Mouse (Mus musculus): ENCODE measurements at regions not wholly inside any gene's neighbourhood (a gene's known extent, or its start where the extent isn't known, plus 50 kb on each side); places are given as distances from the start of the nearest gene placed in this dataset.
A peak's percentile ranks its signal among the peaks of the same experiment; 100 is the strongest.
"Not testable (repeated sequence)": the region's sequence is repeated elsewhere in the genome, so short reads cannot be mapped to it uniquely, and the experiment has no call there.

GRCm38 (mm10) chr2:48315306-48315705, 498.6 kb upstream of the Acvr2a start:
- DNase-seq (ENCODE audit: low spot score), result no peak

GRCm38 (mm10) chr2:48316180-48316889, 497.6 kb upstream of the Acvr2a start:
- DNase-seq (ENCODE audit: low spot score), result no peak

GRCm38 (mm10) chr2:48317821-48318220, 496.1 kb upstream of the Acvr2a start:
- no peak for DNase-seq (ENCODE audit: low spot score)

GRCm38 (mm10) chr2:48318384-48319030, 495.4 kb upstream of the Acvr2a start:
- DNase-seq (ENCODE audit: low spot score), result no peak

- no peak for DNase-seq (ENCODE audit: low spot score)
Observed at GRCm38 (mm10) chr2:48321471-48321870, 492.4 kb upstream of the Acvr2a start.

GRCm38 (mm10) chr2:48322278-48322677, 491.6 kb upstream of the Acvr2a start:
- peak; percentile 66 for DNase-seq (ENCODE audit: low spot score)

- DNase-seq (ENCODE audit: low spot score), result no peak
Observed at GRCm38 (mm10) chr2:48328204-48328603, 485.7 kb upstream of the Acvr2a start.

GRCm38 (mm10) chr2:48332783-48333182, 481.1 kb upstream of the Acvr2a start:
- peak; percentile 50 for DNase-seq (ENCODE audit: low spot score)

GRCm38 (mm10) chr2:48348021-48348420, 465.9 kb upstream of the Acvr2a start:
- DNase-seq (ENCODE audit: low spot score), result no peak

GRCm38 (mm10) chr2:48349794-48350193, 464.1 kb upstream of the Acvr2a start:
- peak; percentile 10 for DNase-seq (ENCODE audit: low spot score)

GRCm38 (mm10) chr2:48350206-48350605, 463.7 kb upstream of the Acvr2a start:
- DNase-seq (ENCODE audit: low spot score), result no peak

GRCm38 (mm10) chr2:48371572-48371971, 442.3 kb upstream of the Acvr2a start:
- DNase-seq (ENCODE audit: low spot score), result not testable (repeated sequence)

- no peak for DNase-seq (ENCODE audit: low spot score)
Observed at GRCm38 (mm10) chr2:48373086-48373485, 440.8 kb upstream of the Acvr2a start.

- DNase-seq (ENCODE audit: low spot score), result no peak
Observed at GRCm38 (mm10) chr2:48374302-48374701, 439.6 kb upstream of the Acvr2a start.

- no peak for DNase-seq (ENCODE audit: low spot score)
Observed at GRCm38 (mm10) chr2:48378160-48378559, 435.7 kb upstream of the Acvr2a start.

GRCm38 (mm10) chr2:48378749-48379148, 435.2 kb upstream of the Acvr2a start:
- no peak for DNase-seq (ENCODE audit: low spot score)

GRCm38 (mm10) chr2:48380140-48380539, 433.8 kb upstream of the Acvr2a start:
- no peak for DNase-seq (ENCODE audit: low spot score)

- no peak for DNase-seq (ENCODE audit: low spot score)
Observed at GRCm38 (mm10) chr2:48380786-48381185, 433.1 kb upstream of the Acvr2a start.

- no peak for DNase-seq (ENCODE audit: low spot score)
Observed at GRCm38 (mm10) chr2:48381481-48382075, 432.3 kb upstream of the Acvr2a start.

GRCm38 (mm10) chr2:48398504-48398903, 415.4 kb upstream of the Acvr2a start:
- no peak for DNase-seq (ENCODE audit: low spot score)

- DNase-seq (ENCODE audit: low spot score), result no peak
Observed at GRCm38 (mm10) chr2:48399191-48399590, 414.7 kb upstream of the Acvr2a start.

- DNase-seq (ENCODE audit: low spot score), result no peak
Observed at GRCm38 (mm10) chr2:48402813-48403212, 411.1 kb upstream of the Acvr2a start.

GRCm38 (mm10) chr2:48404460-48404859, 409.4 kb upstream of the Acvr2a start:
- no peak for DNase-seq (ENCODE audit: low spot score)

Data from thymus, postnatal 0 days (tissue).